Mouse (Mus musculus): Measurements from ENCODE around the gene Tshz2.
"Not testable (repeated sequence)": the region's sequence is repeated elsewhere in the genome, so short reads cannot be mapped to it uniquely, and the experiment has no call there.

Gene Tshz2

DNA sequence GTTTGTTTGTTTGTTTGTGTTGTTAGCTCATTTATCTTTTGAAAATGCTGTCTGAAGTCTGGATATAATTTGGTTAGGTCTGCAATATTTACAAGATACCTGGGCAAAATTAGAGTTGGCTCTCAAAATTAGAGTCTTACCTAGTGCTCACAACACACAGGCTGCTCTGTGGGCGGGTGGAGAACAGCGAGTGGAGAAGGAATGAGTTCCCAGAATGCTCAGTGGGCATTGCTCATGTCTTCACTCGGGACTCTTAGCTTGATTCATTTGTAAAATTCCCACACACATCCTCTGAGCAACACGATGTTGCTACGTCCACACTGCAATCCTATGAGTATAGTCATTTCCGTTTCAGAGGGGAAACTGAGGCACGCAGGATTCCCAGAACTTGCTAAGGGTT lies 180.1 kb downstream of the Tshz2 start:
- DNase-seq (ENCODE audit: low spot score in 2 of 2): no peak

DNA sequence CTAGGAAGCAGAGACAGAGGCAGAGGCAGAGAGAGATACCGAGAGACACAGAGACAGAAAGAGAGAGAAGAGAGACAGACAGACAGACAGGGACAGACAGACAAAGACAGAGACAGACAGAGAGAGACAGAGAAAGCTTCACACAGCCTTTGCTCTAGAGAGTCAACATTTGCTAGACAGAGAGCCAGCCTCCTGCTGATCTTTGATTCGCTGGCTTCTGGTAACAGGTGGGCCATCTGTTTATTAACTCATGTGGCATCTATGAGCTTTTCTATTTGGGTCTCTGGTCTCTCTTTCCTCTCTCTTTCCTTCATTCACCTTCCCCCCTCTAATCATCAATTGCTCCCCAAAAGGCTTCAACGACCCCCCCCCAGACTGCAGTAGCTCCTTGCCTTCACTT lies 181.5 kb downstream of the Tshz2 start:
- DNase-seq (ENCODE audit: low spot score in 2 of 2): no peak

DNA sequence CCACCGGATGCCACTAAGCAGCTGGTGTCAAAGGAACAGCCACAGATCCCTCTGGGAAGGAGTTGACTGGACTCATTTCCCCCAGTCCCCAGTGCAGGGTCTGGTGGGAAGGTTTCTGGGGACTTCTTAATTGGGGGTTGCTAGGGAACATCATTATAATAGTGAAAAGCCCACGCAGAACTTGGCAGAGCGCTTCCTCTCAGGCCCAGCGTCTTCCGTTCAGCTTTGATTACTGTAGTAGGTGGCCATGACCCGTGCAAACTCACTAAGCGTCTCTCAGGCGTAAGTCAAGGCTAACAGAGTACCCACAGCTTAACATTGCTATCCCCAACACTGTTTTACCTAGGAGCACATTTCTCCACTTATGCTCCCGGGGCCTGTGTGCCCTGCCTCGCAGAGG lies 181.9 kb downstream of the Tshz2 start:
- no peak for DNase-seq (ENCODE audit: low spot score in 2 of 2)

DNA sequence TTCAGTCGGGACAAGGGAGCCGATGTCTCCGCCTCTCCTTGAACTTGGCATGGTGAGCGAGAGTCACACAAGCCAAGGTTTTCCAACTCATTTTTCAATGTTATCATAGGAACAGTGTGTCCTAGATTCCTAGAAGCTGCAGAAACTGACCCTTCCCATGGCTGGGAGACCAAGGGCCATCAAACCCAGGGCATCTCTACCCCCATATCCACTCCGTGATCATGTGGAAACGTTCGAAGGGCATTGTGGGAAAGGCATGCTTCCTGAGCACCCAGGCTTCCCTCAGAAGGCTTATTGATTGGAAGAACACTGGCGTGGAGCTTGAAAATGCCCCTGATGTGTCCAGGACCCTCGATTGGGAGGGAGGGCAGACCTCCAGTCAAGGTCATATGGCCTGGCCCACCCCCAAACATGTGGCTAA lies 188.2 kb downstream of the Tshz2 start:
- DNase-seq (ENCODE audit: low spot score in 2 of 2): no peak

- DNase-seq (ENCODE audit: low spot score in 2 of 2): no peak
Measured at GRCm38 (mm10) chr2:169825908-169826307, 193.1 kb downstream of the Tshz2 start.

DNA sequence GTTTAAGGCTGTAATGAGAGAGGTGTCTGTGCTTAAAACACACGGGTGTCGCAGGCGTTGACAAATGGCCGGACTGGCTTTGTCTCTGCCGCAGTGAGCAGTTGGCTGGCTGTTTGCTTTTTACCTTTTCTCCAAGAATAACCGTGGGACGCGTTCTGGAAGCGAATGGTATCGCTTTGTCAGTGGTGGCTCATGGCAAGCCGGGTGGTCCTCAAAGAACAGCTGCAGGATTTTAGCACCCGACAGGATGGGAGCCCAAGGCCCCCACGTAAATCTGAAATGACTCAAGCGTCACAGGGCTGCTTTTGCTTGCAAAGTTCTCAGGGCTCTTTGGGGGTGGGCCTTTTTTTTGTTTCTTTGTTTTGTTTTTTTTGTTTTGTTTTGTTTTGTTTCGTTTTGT lies 193.5 kb downstream of the Tshz2 start:
- DNase-seq (ENCODE audit: low spot score in 2 of 2): no peak

DNA sequence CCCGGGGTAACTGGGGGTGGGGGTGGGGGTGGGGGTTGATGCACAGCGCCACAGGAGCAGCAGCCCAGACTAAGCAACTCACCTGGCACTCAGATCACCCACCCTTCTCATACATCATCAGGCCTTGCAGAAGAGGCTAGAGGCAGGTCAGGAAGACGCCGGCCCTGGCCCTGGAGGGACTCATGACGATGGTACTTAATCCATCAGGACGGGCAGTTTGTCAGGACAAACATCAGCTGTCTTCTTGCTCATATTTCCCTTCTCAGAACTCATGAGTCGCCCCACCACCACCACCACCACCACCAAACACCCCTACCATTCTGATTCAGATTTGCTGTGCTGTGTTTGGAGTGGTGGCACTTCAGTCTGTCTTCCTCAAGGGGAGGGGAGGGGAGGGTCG lies 194.0 kb downstream of the Tshz2 start:
- DNase-seq (ENCODE audit: low spot score in 2 of 2): no peak

- DNase-seq (ENCODE audit: low spot score in 2 of 2): no peak
Measured at GRCm38 (mm10) chr2:169832184-169832583, 199.4 kb downstream of the Tshz2 start.

DNA sequence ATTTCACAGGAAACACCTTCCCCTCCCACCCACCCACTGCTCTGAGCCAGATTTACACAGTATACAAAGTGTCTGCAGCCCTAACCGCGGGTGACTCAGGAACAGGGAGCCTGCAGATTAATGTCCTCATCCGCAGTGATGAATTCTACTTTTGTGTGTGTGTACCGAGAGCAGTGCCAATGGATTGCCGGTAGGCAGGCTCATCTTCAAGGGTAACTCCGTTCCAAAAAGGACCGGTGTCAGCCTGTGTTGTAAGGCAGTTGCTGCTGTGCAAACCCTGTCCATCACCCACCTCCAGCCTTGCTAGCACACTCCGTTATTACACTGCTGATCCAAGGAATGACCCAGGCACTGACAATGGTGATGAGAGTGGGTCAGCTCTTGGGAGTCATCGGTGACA lies 200.8 kb downstream of the Tshz2 start:
- DNase-seq (ENCODE audit: low spot score in 2 of 2): no peak

DNA sequence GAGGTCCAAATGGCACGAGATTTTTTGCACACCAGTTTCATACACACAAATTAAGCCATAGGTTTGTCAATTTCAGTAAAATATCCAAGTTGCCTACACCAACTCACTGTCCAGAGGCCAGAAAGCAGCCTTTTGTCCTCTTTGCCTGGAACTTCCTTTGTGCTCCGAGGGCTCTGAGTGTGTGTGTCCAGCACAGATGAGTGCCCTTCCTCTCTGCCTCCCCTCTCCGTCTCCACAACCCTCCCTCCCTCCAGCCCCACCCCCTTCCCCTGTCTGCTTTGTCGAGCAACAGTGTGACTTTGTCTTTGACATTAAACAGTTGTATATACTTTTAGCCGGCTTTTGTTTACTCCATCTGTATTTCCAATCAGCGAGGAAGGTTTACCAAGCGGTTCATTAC lies 201.8 kb downstream of the Tshz2 start:
- DNase-seq (ENCODE audit: low spot score in 2 of 2): no peak

DNA sequence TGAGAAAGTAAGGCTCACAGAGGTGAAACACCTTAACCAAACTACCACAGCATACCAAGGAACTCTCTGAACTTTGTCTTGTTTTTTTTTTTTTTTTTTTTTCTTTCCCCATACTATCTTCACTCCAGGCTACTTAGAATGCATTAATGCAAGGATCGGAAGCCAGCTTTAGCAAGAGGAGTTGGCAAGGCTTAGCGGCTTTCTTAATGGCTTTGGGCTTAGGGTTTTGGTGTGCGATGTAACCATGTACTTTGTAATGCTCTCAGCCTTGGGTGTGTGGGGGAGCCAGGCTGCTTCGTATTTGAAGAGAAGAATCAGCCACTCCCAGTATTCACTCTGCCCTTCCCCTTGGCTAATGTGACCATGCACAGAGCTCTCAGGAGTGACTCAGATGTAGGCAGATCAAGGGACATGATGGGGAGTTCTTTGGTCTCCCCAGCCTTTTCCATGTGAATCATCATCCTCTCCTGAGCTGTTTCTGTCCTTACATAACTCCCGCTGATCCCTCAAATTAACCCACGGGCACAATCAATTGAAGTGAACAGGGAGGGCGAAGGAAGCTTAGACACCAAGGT lies 204.3 kb downstream of the Tshz2 start:
- DNase-seq (ENCODE audit: low spot score in 2 of 2): no peak

- no peak for DNase-seq (ENCODE audit: low spot score in 2 of 2)
Measured at GRCm38 (mm10) chr2:169838521-169838920, 205.7 kb downstream of the Tshz2 start.

- DNase-seq (ENCODE audit: low spot score in 2 of 2): no peak
Measured at GRCm38 (mm10) chr2:169841442-169841841, 208.6 kb downstream of the Tshz2 start.

- no peak for DNase-seq (ENCODE audit: low spot score in 2 of 2)
Measured at GRCm38 (mm10) chr2:169842494-169842893, 209.7 kb downstream of the Tshz2 start.

DNA sequence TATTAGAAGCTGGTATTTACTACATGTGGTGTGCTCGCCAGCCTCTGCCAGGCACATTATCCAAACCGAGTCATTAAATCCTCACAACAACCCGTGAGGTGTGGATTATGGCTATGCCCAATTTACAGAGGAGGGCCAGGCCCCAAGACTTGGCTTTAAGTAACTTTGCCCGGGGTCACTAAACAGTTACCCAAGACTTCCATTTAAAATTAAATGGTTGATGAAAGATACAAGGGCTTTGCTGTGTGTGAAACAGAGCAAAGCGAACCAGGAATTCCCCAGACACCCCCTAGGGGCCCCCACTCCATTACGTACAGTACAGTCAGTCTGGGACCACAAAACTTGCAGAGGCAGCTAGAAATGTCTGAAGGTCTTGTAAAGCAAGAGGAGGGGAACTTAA lies 210.7 kb downstream of the Tshz2 start:
- no peak for DNase-seq (ENCODE audit: low spot score in 2 of 2)

DNA sequence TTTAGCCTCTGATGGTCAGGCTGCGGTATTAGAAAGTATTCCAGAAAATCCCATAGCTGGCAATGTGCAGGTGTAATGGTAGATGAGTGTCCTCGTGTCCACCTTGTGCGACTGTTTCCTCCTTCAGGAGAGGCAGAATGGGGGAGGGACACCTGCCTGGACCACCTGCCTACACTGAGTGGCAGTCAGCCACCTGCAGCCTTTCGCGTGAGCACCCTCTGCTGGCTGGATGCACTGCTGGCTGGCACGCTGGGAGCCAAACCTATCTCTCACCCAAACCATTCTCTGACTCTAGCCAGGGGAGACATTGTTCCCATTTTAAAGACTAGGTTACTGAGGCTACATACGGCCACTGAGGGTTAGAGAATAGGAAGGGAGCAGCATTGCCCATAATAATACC lies 216.3 kb downstream of the Tshz2 start:
- DNase-seq (ENCODE audit: low spot score in 2 of 2): no peak

- DNase-seq (ENCODE audit: low spot score in 2 of 2): no peak
Measured at GRCm38 (mm10) chr2:169849541-169849940, 216.7 kb downstream of the Tshz2 start.

DNA sequence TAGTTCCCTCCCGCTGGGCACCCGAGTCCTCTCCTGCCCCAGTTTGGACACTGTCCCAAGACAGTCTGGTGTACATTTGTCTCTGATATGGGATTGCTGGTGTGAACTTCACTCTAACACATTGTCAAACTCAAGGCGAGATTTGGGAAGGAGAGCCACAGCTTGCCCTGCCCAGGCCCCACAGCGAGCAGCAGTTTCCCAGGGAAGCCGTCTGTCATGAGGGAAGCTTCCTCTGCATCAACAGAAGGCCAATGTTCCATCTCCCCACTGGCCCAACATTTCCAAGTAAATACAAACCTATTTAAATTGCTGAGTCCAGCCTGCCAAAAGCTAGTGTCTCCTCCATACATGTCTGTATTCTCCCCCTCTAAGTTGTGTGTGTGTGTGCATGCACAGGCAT lies 218.8 kb downstream of the Tshz2 start:
- no peak for DNase-seq (ENCODE audit: low spot score in 2 of 2)

DNA sequence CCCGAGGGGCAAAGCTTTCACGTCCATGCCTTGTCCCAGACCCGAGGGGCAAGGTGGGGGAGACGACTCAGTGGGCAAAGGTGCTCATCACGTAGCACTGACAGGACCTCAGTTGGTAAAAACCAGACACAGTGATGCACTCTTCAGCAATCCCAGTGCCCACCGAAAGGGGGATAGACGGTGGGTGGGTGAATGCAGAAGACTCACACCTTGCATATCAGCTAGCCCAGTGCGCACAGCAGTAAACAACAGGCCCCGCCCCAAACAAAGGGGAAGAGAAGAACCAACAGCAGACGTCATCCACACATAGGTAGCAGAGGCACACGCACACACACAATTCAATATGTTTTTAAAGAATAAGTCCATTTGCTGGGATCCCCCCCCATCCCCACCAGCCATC lies 221.7 kb downstream of the Tshz2 start:
- DNase-seq (ENCODE audit: low spot score in 2 of 2): no peak

DNA sequence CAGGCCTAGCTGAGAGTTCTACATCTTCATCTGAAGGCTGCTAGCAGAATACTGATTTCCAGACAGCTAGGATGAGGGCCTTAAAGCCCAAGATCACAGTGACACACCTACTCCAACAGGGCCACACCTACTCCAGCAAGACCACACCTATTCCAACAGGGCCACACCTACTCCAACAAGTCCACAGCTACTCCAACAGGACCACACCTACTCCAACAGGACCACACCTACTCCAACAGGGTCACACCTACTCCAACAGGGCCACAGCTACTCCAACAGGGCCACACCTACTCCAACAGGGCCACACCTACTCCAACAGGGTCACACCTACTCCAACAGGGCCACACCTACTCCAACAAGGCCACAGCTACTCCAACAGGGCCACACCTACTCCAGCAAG lies 224.2 kb downstream of the Tshz2 start:
- not testable (repeated sequence) for DNase-seq (ENCODE audit: low spot score in 2 of 2)

DNA sequence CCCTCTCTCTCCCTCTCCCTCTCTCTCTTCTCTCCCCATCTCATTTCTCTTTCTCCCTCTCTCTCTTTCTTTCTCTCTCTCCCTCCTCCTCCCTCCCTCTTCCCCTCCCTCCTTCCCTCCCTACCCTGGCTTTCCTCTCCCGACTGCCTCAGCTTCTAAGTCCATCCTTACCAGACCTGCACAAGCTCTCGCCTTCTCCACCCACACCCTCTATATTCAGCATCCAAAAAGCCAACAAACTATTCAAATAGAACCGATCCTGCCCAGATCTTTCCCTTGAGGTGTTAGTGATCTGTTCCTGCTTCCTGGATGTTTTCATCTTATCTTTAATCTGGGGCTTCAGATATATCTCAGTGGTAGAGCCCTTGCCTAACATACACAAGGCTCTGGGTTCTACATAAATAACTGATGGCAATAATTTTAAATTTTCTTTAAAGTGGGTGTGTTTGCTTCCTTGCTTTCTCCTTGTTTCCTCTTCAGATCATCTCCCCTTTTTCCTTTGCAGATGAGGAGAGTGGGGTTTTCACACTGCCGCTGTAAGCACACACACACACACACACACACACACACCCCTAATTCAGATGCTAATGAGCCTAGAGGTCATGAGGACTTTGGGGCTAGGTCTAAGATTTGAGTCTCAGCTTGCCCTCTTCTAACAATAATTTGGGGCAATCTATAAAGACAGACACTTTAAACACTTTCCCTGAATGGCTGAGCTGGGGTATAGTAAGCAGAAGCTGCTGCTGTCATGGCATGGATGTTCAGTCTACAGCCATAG lies 226.5 kb downstream of the Tshz2 start:
- DNase-seq (ENCODE audit: low spot score in 2 of 2): no peak

DNA sequence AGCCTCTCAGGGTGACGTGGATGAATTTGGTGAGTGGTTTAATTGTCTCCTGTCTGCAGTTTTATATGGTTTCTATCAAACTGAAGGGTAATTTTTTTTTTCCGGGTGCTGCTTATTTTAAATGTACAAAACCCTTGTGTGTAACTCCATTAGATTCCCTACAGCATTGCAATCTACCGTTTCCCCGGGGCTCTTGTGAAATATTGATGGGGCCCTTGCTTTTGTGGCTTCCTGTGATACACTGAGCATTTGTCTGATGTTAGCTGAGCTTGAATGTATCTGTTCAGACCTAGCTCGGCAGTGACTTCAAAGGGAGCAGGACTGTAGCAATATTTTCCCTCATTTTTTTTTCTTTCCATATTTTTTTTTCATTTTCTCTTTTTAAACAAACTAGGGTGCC lies 228.1 kb downstream of the Tshz2 start:
- DNase-seq (ENCODE audit: low spot score in 2 of 2): no peak

GRCm38 (mm10) chr2:169862701-169863100 lies 229.9 kb downstream of the Tshz2 start:
- no peak for DNase-seq (ENCODE audit: low spot score in 2 of 2)

GRCm38 (mm10) chr2:169869468-169869867 lies 236.7 kb downstream of the Tshz2 start:
- no peak for DNase-seq (ENCODE audit: low spot score in 2 of 2)

Measured in spleen, postnatal 36 days (tissue).